Mouse (Mus musculus) MEL (cell line): ENCODE data around the gene Zdhhc16. TPM values are rescaled to one million over a fixed set of nuclear protein-coding genes. Genes with fewer than 3 reads are reported as not detected.

Experiments used
- DNase-seq: peaks from one replicate; pipeline ENCODE4 v3.0.0; 2011; ENCODE audit warnings: low read depth, low spot score
- H3K27ac ChIP-seq: 2 replicates; pipeline ENCODE4 v1.5.1; 2012; ENCODE audit warnings: low read depth, mild to moderate bottlenecking, control low read depth, low read length, moderate library complexity; ENCODE audit not compliant: control insufficient read depth
- H3K27me3 ChIP-seq, 2 experiments: fragments of 150-350 bp in 1 of 2; sonication (generic) in 1 of 2; 2 replicates each; pipeline ENCODE4 v1.6.1; 2012; ENCODE audit warnings: low read length in 2 of 2, mild to moderate bottlenecking in 2 of 2, improper control_type of control experiment in 1 of 2, moderate library complexity in 1 of 2; ENCODE audit not compliant: insufficient read depth in 2 of 2, control insufficient read depth in 1 of 2
- H3K36me3 ChIP-seq, 2 experiments: 2 replicates each; pipeline ENCODE4 v1.6.1; 2012 to 2014; ENCODE audit warnings: low read length in 2 of 2, improper control_type of control experiment in 1 of 2, inconsistent platforms in 1 of 2, mild to moderate bottlenecking in 1 of 2; ENCODE audit not compliant: insufficient read depth in 2 of 2, control insufficient read depth in 1 of 2
- H3K4me1 ChIP-seq, 2 experiments: fragments of 150-350 bp in 1 of 2; sonication (generic) in 1 of 2; 2 replicates each; pipeline ENCODE4 v1.6.1; 2012; ENCODE audit warnings: low read length in 2 of 2, improper control_type of control experiment in 1 of 2, mild to moderate bottlenecking in 1 of 2; ENCODE audit not compliant: insufficient read depth in 2 of 2, control insufficient read depth in 1 of 2
- H3K4me3 ChIP-seq, 2 experiments: fragments of 150-350 bp in 1 of 2; sonication (generic) in 1 of 2; 2 replicates each; pipeline ENCODE4 v1.5.1; 2012; ENCODE audit warnings: low read depth in 2 of 2, low read length in 2 of 2, mild to moderate bottlenecking in 2 of 2, moderate library complexity in 2 of 2, control low read depth in 1 of 2, improper control_type of control experiment in 1 of 2; ENCODE audit not compliant: control insufficient read depth in 1 of 2, insufficient read depth in 1 of 2
- H3K79me2 ChIP-seq: 2 replicates; pipeline ENCODE4 v1.6.1; 2012; ENCODE audit warnings: mild to moderate bottlenecking, low read length, moderate library complexity; ENCODE audit not compliant: control insufficient read depth, poor library complexity, insufficient read depth
- H3K9ac ChIP-seq: 2 replicates; pipeline ENCODE4 v1.6.1; 2012; ENCODE audit warnings: low read depth, mild to moderate bottlenecking, control low read depth, low read length, moderate library complexity; ENCODE audit not compliant: control insufficient read depth, poor library complexity, severe bottlenecking
- H3K9me3 ChIP-seq: fragments of 150-350 bp; sonication (generic); replicated peaks from 2 replicates; pipeline ENCODE4 v1.6.1; 2012; ENCODE audit warnings: mild to moderate bottlenecking, low read length, improper control_type of control experiment, moderate library complexity; ENCODE audit not compliant: insufficient read depth
- BHLHE40 ChIP-seq: IDR thresholded peaks from 2 replicates; pipeline ENCODE4 v1.6.1; 2012; ENCODE audit warnings: low read depth, mild to moderate bottlenecking, inconsistent platforms, low read length, improper control_type of control experiment, borderline replicate concordance
- CHD1 ChIP-seq: IDR thresholded peaks from 2 replicates; pipeline ENCODE4 v1.6.1; 2012; ENCODE audit warnings: low read depth, mild to moderate bottlenecking, inconsistent platforms, low read length, improper control_type of control experiment
- CTCF ChIP-seq, 3 experiments: IDR thresholded peaks in 2 of 3; conservative IDR thresholded peaks in 1 of 3; 2 replicates each; pipeline ENCODE4 v1.5.1; 2011 to 2012; ENCODE audit warnings: low read length in 3 of 3, low read depth in 2 of 3, mild to moderate bottlenecking in 2 of 3, improper control_type of control experiment in 1 of 3, inconsistent platforms in 1 of 3, mixed read lengths in 1 of 3, moderate library complexity in 1 of 3; ENCODE audit not compliant: control insufficient read depth in 1 of 3, insufficient read depth in 1 of 3, poor library complexity in 1 of 3, severe bottlenecking in 1 of 3
- E2F4 ChIP-seq: IDR thresholded peaks from 2 replicates; pipeline ENCODE4 v1.6.1; 2011; ENCODE audit warnings: low read depth, low read length, improper control_type of control experiment, borderline replicate concordance
- ETS1 ChIP-seq: IDR thresholded peaks from 2 replicates; pipeline ENCODE4 v1.6.1; 2012; ENCODE audit warnings: low read depth, mild to moderate bottlenecking, inconsistent platforms, low read length, improper control_type of control experiment, moderate library complexity
- GABPA ChIP-seq: IDR thresholded peaks from 2 replicates; pipeline ENCODE4 v1.6.1; 2012; ENCODE audit warnings: low read depth, mild to moderate bottlenecking, inconsistent platforms, low read length, improper control_type of control experiment, moderate library complexity
- HCFC1 ChIP-seq: IDR thresholded peaks from 2 replicates; pipeline ENCODE4 v1.6.1; 2012; ENCODE audit warnings: low read depth, mild to moderate bottlenecking, inconsistent platforms, low read length, improper control_type of control experiment, moderate library complexity
- JUND ChIP-seq: IDR thresholded peaks from 2 replicates; pipeline ENCODE4 v1.6.1; 2011; ENCODE audit warnings: low read depth, mild to moderate bottlenecking, improper control_type of control experiment, low read length
- KAT2A ChIP-seq: conservative IDR thresholded peaks from 2 replicates; pipeline ENCODE4 v1.6.1; 2012; ENCODE audit warnings: low read depth, low read length, improper control_type of control experiment, inconsistent platforms
- MAX ChIP-seq: IDR thresholded peaks from 2 replicates; pipeline ENCODE4 v1.6.1; 2011; ENCODE audit warnings: low read length, improper control_type of control experiment
- MXI1 ChIP-seq: IDR thresholded peaks from 2 replicates; pipeline ENCODE4 v1.6.1; 2011; ENCODE audit warnings: mild to moderate bottlenecking, low read depth, low read length, improper control_type of control experiment
- MYC ChIP-seq: IDR thresholded peaks from 2 replicates; pipeline ENCODE4 v1.6.1; 2011; ENCODE audit warnings: low read depth, mild to moderate bottlenecking, low read length, improper control_type of control experiment, moderate library complexity
- NELFE ChIP-seq: IDR thresholded peaks from 2 replicates; pipeline ENCODE4 v1.6.1; 2011; ENCODE audit warnings: low read depth, low read length, improper control_type of control experiment
- POLR2AphosphoS2 ChIP-seq: IDR thresholded peaks from 2 replicates; pipeline ENCODE4 v1.6.1; 2011; ENCODE audit warnings: low read length, improper control_type of control experiment
- POLR2AphosphoS5 ChIP-seq: IDR thresholded peaks from 2 replicates; pipeline ENCODE4 v1.6.1; 2012; ENCODE audit warnings: low read depth, borderline replicate concordance, mild to moderate bottlenecking, inconsistent platforms, low read length, moderate library complexity, mixed read lengths
- RAD21 ChIP-seq: IDR thresholded peaks from 2 replicates; pipeline ENCODE4 v1.6.1; 2011; ENCODE audit warnings: mild to moderate bottlenecking, low read depth, low read length, improper control_type of control experiment
- RCOR1 ChIP-seq: IDR thresholded peaks from 2 replicates; pipeline ENCODE4 v1.6.1; 2012; ENCODE audit warnings: low read depth, mild to moderate bottlenecking, inconsistent platforms, low read length, improper control_type of control experiment
- SIN3A ChIP-seq: IDR thresholded peaks from 2 replicates; pipeline ENCODE4 v1.6.1; 2012; ENCODE audit warnings: low read length, improper control_type of control experiment, inconsistent platforms
- SMC3 ChIP-seq: IDR thresholded peaks from 2 replicates; pipeline ENCODE4 v1.6.1; 2011; ENCODE audit warnings: low read depth, low read length, improper control_type of control experiment
- TAL1 ChIP-seq: IDR thresholded peaks from 2 replicates; pipeline ENCODE4 v1.6.1; 2012; ENCODE audit warnings: mild to moderate bottlenecking, inconsistent platforms, low read length, moderate library complexity, mixed read lengths
- TCF12 ChIP-seq: IDR thresholded peaks from 2 replicates; pipeline ENCODE4 v1.6.1; 2014; ENCODE audit warnings: low read depth, mild to moderate bottlenecking, inconsistent platforms, low read length, improper control_type of control experiment, moderate library complexity
- UBTF ChIP-seq: IDR thresholded peaks from 2 replicates; pipeline ENCODE4 v1.6.1; 2012; ENCODE audit warnings: low read depth, mild to moderate bottlenecking, inconsistent platforms, low read length, improper control_type of control experiment, moderate library complexity, borderline replicate concordance; ENCODE audit not compliant: insufficient read depth
- USF1 ChIP-seq: IDR thresholded peaks from 2 replicates; pipeline ENCODE4 v1.6.1; 2014; ENCODE audit warnings: low read depth, mild to moderate bottlenecking, inconsistent platforms, low read length, improper control_type of control experiment, moderate library complexity
- USF2 ChIP-seq, 2 experiments: IDR thresholded peaks; 2 replicates each; pipeline ENCODE4 v1.6.1; 2011 to 2012; ENCODE audit warnings: improper control_type of control experiment in 2 of 2, low read length in 2 of 2, borderline replicate concordance in 1 of 2, inconsistent platforms in 1 of 2, low read depth in 1 of 2, mild to moderate bottlenecking in 1 of 2; ENCODE audit not compliant: insufficient read depth in 1 of 2
- ZC3H11A ChIP-seq: IDR thresholded peaks from 2 replicates; pipeline ENCODE4 v1.6.1; 2012; ENCODE audit warnings: low read depth, mild to moderate bottlenecking, inconsistent platforms, low read length, improper control_type of control experiment
- ZNF384 ChIP-seq: IDR thresholded peaks from 2 replicates; pipeline ENCODE4 v1.6.1; 2012; ENCODE audit warnings: low read depth, mild to moderate bottlenecking, inconsistent platforms, low read length, improper control_type of control experiment
- polyA plus RNA-seq, 2 experiments: library from polyadenylated mRNA; stranded (reverse) in 1 of 2; unstranded in 1 of 2; fragments of >175 nt in 1 of 2; fragments of >200 nt in 1 of 2; gene quantifications; 2 replicates each; pipeline versions ENCODE4 v1.2.1 to v1.2.4; 2012; ENCODE audit warnings: low replicate concordance in 2 of 2, low read depth in 1 of 2; ENCODE audit not compliant: insufficient read length in 2 of 2, insufficient read depth in 1 of 2, missing spikeins in 1 of 2
- total RNA-seq: library from RNA; depleted of rRNA; stranded (reverse); fragments of 300-350 nt; gene quantifications from 2 replicates; pipeline ENCODE4 v1.2.3, GENCODE M21; 2012

The Zdhhc16 gene
- total and polyA plus RNA-seq, 3 experiments, result 99.2 to 128 TPM; not detected in 1

GRCm38 (mm10) chr19:41895460-41896318 is 37.6 kb upstream of the Zdhhc16 start, which contains the start of gene Rrp12 (continued):
- peak; percentile 43; the same call in 1 of the 2 replicates for TF ChIP-seq E2F4
- TF ChIP-seq ETS1, result peak; percentile 39
- TF ChIP-seq GABPA, result no peak
- TF ChIP-seq POLR2AphosphoS5, result no peak
- TF ChIP-seq SMC3, result no peak
- TF ChIP-seq JUND, result no peak
- TF ChIP-seq MYC, result peak; percentile 99
- TF ChIP-seq TAL1, result no peak
- peak; percentile 50 for TF ChIP-seq KAT2A
- peak; percentile 89 for TF ChIP-seq POLR2AphosphoS2
- peak; percentile 94 for TF ChIP-seq NELFE
- TF ChIP-seq RCOR1, result no peak
- TF ChIP-seq RAD21, result no peak

- no peak for DNase-seq
- peak overlapping the region; percentile 86 to 87 for H3K4me3 ChIP-seq
- peaks cover 2 to 22% of the 10 kb centered on the region in 2 experiments for H3K36me3 ChIP-seq
- H3K9ac ChIP-seq, result peak overlapping the region; percentile 39
- peaks cover 5 to 24% of the 10 kb centered on the region in 2 experiments for H3K4me1 ChIP-seq
- H3K79me2 ChIP-seq, result peaks cover 22% of the 10 kb centered on the region
- no peak overlapping the region for H3K27ac ChIP-seq
- TF ChIP-seq BHLHE40 (0 out of 2 replicates have a peak, but pooled peaks have one; percentile 2), TCF12 (no peak)
- H3K27me3 ChIP-seq, result no peaks in the 10 kb centered on the region
- no peaks in the 10 kb centered on the region for H3K9me3 ChIP-seq
Measured at GRCm38 (mm10) chr19:41896319-41896711, 37.0 kb upstream of the Zdhhc16 start.

- Histone ChIP-seq H3K4me3 (no peak overlapping the region), H3K36me3 (peaks cover 0 to 36% of the 10 kb centered on the region in 2 experiments; a peak in 2 of 4 replicates), H3K4me1 (peaks cover 8 to 36% of the 10 kb centered on the region in 2 experiments), H3K79me2 (peaks cover 17% of the 10 kb centered on the region), H3K27me3 (no peaks in the 10 kb centered on the region), H3K9ac (no peak overlapping the region), H3K9me3 (no peaks in the 10 kb centered on the region), H3K27ac (no peak overlapping the region)
- DNase-seq, result peak; percentile 87
- no peak for TF ChIP-seq UBTF
- TF ChIP-seq CTCF (IDR thresholded peaks at IDR 0.05 in 2 of 3, conservative IDR thresholded peaks at IDR 0.05 in 1 of 3; ENCODE audit: control insufficient read depth in 1 of 3, insufficient read depth in 1 of 3, low read depth in 2 of 3, low read length in 3 of 3, poor library complexity in 1 of 3, severe bottlenecking in 1 of 3), result peak; percentile 65 to 89 (median 85)
- peak; percentile 43; the same call in 1 of the 2 replicates for TF ChIP-seq ZNF384
- TF ChIP-seq RAD21, result peak; percentile 65
- peak; percentile 49; the same call in 1 of the 2 replicates for TF ChIP-seq HCFC1
- no peak for TF ChIP-seq E2F4
- TF ChIP-seq SMC3, result peak; percentile 90
- TF ChIP-seq USF2 (IDR thresholded peaks at IDR 0.05; ENCODE audit: borderline replicate concordance in 1 of 2, insufficient read depth in 1 of 2, low read depth in 1 of 2, low read length in 2 of 2), result no peak
- peak; percentile 57; the same call in 1 of the 2 replicates for TF ChIP-seq MXI1
- TF ChIP-seq SIN3A, result peak; percentile 76
- TF ChIP-seq MAX, result peak; percentile 65; the same call in 1 of the 2 replicates
- TF ChIP-seq USF1, result 0 out of 2 replicates have a peak, but pooled peaks have one; percentile 13
- 0 out of 2 replicates have a peak, but pooled peaks have one; percentile 14 for TF ChIP-seq BHLHE40
- TF ChIP-seq CHD1, result no peak
- peak; percentile 60 for TF ChIP-seq ZC3H11A
- 0 out of 2 replicates have a peak, but pooled peaks have one; percentile 55 for TF ChIP-seq JUND
- peak; percentile 87 for TF ChIP-seq MYC
- TF ChIP-seq TAL1, result no peak
- no peak for TF ChIP-seq ETS1
Measured at GRCm38 (mm10) chr19:41898860-41899259, 34.4 kb upstream of the Zdhhc16 start.
